Mouse (Mus musculus): Measurements from ENCODE around the gene Prdm5. TPM values are rescaled to one million over a fixed set of nuclear protein-coding genes. Genes with fewer than 3 reads are reported as not detected.

The Prdm5 gene
- polyA plus RNA-seq, 2 experiments: 1.1 to 1.4 TPM

- ATAC-seq (ENCODE audit: insufficient read depth) (no peak), DNase-seq (ENCODE audit: low read depth in 3 of 3, low spot score in 3 of 3) (no peak)
- H3K27ac ChIP-seq: no peak overlapping the region
- H3K4me1 ChIP-seq (replicated peaks; ENCODE audit: control insufficient read depth in 2 of 2, insufficient read depth in 2 of 2, low read length in 1 of 2): no peaks in the 10 kb centered on the region
- no peak overlapping the region for H3K9ac ChIP-seq (replicated peaks)
- H3K36me3 ChIP-seq (replicated peaks; ENCODE audit: control insufficient read depth, insufficient read depth, low read depth): no peaks in the 10 kb centered on the region
- no peaks in the 10 kb centered on the region for H3K27me3 ChIP-seq (ENCODE audit: control insufficient read depth, insufficient read depth, low read length)
- no peak overlapping the region for H3K4me3 ChIP-seq (ENCODE audit: insufficient read depth in 1 of 2, low read depth in 2 of 2, low read length in 2 of 2)
- no peak overlapping the region for H3K4me2 ChIP-seq (ENCODE audit: low read depth)
- WGBS (ENCODE audit: insufficient replicate concordance): 64% methylated on average over 4 of the region's 4 CpGs
- no peaks in the 10 kb centered on the region for H3K9me3 ChIP-seq (ENCODE audit: control insufficient read depth, low read length)
- TF ChIP-seq CTCF (IDR thresholded peaks at IDR 0.05; ENCODE audit: low read depth): no peak
- no peak for TF ChIP-seq EP300 (IDR thresholded peaks at IDR 0.05; ENCODE audit: low read depth)
These were observed 70.3 kb downstream of the Prdm5 start for GRCm38 (mm10) chr6:65849127-65849526.

- WGBS (ENCODE audit: insufficient replicate concordance): 69% methylated on average over 3 of the region's 3 CpGs
- H3K4me1 ChIP-seq (replicated peaks; ENCODE audit: control insufficient read depth in 2 of 2, insufficient read depth in 2 of 2, low read length in 1 of 2): no peaks in the 10 kb centered on the region
- no peaks in the 10 kb centered on the region for H3K36me3 ChIP-seq (replicated peaks; ENCODE audit: control insufficient read depth, insufficient read depth, low read depth)
- no peak overlapping the region for H3K9ac ChIP-seq (replicated peaks)
- H3K27ac ChIP-seq: no peak overlapping the region
- no peak overlapping the region for H3K4me3 ChIP-seq (ENCODE audit: insufficient read depth in 1 of 2, low read depth in 2 of 2, low read length in 2 of 2)
- no peak overlapping the region for H3K4me2 ChIP-seq (ENCODE audit: low read depth)
- TF ChIP-seq EP300 (IDR thresholded peaks at IDR 0.05; ENCODE audit: low read depth) (no peak), CTCF (IDR thresholded peaks at IDR 0.05; ENCODE audit: low read depth) (no peak)
- no peaks in the 10 kb centered on the region for H3K9me3 ChIP-seq (ENCODE audit: control insufficient read depth, low read length)
- ATAC-seq (ENCODE audit: insufficient read depth) (no peak), DNase-seq (ENCODE audit: low read depth in 3 of 3, low spot score in 3 of 3) (no peak)
- no peaks in the 10 kb centered on the region for H3K27me3 ChIP-seq (ENCODE audit: control insufficient read depth, insufficient read depth, low read length)
These were observed 70.9 kb downstream of the Prdm5 start for GRCm38 (mm10) chr6:65849687-65850086.

DNA sequence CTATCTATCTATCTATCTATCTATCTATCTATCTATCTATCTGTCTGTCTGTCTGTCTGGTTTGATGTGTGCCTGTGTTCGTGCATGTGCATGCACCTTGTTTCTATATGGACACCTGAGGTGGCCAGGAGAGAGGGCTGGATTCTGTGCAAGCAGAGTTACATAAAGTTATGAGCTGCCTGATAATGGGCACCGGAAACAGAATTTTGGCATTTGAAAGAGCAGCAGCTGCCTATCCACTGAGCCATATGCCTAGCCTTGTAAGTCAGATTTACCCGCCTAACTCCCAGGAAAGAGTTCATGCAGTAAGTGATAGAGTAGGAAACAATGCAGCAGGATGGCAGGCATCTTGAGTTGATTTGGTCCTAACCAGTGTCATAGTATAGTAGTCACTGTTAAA lies 71.4 kb downstream of the Prdm5 start:
- Histone ChIP-seq H3K4me3 (ENCODE audit: insufficient read depth in 1 of 2, low read depth in 2 of 2, low read length in 2 of 2) (no peak overlapping the region), H3K36me3 (replicated peaks; ENCODE audit: control insufficient read depth, insufficient read depth, low read depth) (no peaks in the 10 kb centered on the region), H3K27me3 (ENCODE audit: control insufficient read depth, insufficient read depth, low read length) (no peaks in the 10 kb centered on the region), H3K9me3 (ENCODE audit: control insufficient read depth, low read length) (no peaks in the 10 kb centered on the region), H3K4me1 (replicated peaks; ENCODE audit: control insufficient read depth in 2 of 2, insufficient read depth in 2 of 2, low read length in 1 of 2) (no peaks in the 10 kb centered on the region), H3K4me2 (ENCODE audit: low read depth) (no peak overlapping the region), H3K27ac (no peak overlapping the region), H3K9ac (replicated peaks) (no peak overlapping the region)
- ATAC-seq (ENCODE audit: insufficient read depth): no peak
- 62% methylated on average over 3 of the region's 3 CpGs for WGBS (ENCODE audit: insufficient replicate concordance)
- DNase-seq (ENCODE audit: low read depth in 3 of 3, low spot score in 3 of 3): no peak
- TF ChIP-seq CTCF (IDR thresholded peaks at IDR 0.05; ENCODE audit: low read depth): no peak
- TF ChIP-seq EP300 (IDR thresholded peaks at IDR 0.05; ENCODE audit: low read depth): no peak

DNA sequence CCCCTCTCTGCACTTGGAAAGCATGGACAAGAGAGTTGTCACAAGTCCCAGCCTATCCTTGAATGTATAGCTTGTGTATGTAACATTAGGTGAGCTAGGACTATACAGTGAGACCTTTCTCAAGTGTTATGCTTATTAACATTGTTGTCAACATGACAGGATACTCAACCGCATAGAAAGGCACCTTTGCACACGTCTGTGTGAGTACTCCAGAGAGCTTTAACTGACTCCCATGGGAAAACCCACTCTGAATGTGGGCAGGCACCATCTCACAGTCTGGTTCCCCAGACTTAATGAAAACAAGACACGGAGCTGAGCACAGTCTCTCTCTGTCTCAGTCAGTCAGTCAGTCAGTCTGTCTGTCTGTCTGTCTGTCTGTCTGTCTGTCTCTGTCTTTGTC lies 75.2 kb downstream of the Prdm5 start:
- no peaks in the 10 kb centered on the region for H3K27me3 ChIP-seq (ENCODE audit: control insufficient read depth, insufficient read depth, low read length)
- H3K4me1 ChIP-seq (replicated peaks; ENCODE audit: control insufficient read depth in 2 of 2, insufficient read depth in 2 of 2, low read length in 1 of 2): no peaks in the 10 kb centered on the region
- H3K4me2 ChIP-seq (ENCODE audit: low read depth): no peak overlapping the region
- ATAC-seq (ENCODE audit: insufficient read depth): no peak
- no peaks in the 10 kb centered on the region for H3K36me3 ChIP-seq (replicated peaks; ENCODE audit: control insufficient read depth, insufficient read depth, low read depth)
- H3K27ac ChIP-seq: no peak overlapping the region
- H3K9ac ChIP-seq (replicated peaks): no peak overlapping the region
- H3K4me3 ChIP-seq (ENCODE audit: insufficient read depth in 1 of 2, low read depth in 2 of 2, low read length in 2 of 2): no peak overlapping the region
- WGBS (ENCODE audit: insufficient replicate concordance): 58% methylated on average over 3 of the region's 3 CpGs
- H3K9me3 ChIP-seq (ENCODE audit: control insufficient read depth, low read length): no peaks in the 10 kb centered on the region
- TF ChIP-seq EP300 (IDR thresholded peaks at IDR 0.05; ENCODE audit: low read depth) (no peak), CTCF (IDR thresholded peaks at IDR 0.05; ENCODE audit: low read depth) (no peak)
- DNase-seq (ENCODE audit: low read depth in 3 of 3, low spot score in 3 of 3): no peak

- no peak for DNase-seq (ENCODE audit: low read depth in 3 of 3, low spot score in 3 of 3)
- H3K27ac ChIP-seq: no peak overlapping the region
- no peak overlapping the region for H3K4me3 ChIP-seq (ENCODE audit: insufficient read depth in 1 of 2, low read depth in 2 of 2, low read length in 2 of 2)
- H3K9me3 ChIP-seq (ENCODE audit: control insufficient read depth, low read length): no peaks in the 10 kb centered on the region
- H3K4me1 ChIP-seq (replicated peaks; ENCODE audit: control insufficient read depth in 2 of 2, insufficient read depth in 2 of 2, low read length in 1 of 2): no peaks in the 10 kb centered on the region
- no peak overlapping the region for H3K4me2 ChIP-seq (ENCODE audit: low read depth)
- TF ChIP-seq EP300 (IDR thresholded peaks at IDR 0.05; ENCODE audit: low read depth): no peak
- TF ChIP-seq CTCF (IDR thresholded peaks at IDR 0.05; ENCODE audit: low read depth): no peak
- ATAC-seq (ENCODE audit: insufficient read depth): no peak
- H3K27me3 ChIP-seq (ENCODE audit: control insufficient read depth, insufficient read depth, low read length): no peaks in the 10 kb centered on the region
- no peaks in the 10 kb centered on the region for H3K36me3 ChIP-seq (replicated peaks; ENCODE audit: control insufficient read depth, insufficient read depth, low read depth)
- no peak overlapping the region for H3K9ac ChIP-seq (replicated peaks)
- WGBS (ENCODE audit: insufficient replicate concordance): 72% methylated on average over 4 of the region's 4 CpGs
These were observed 75.8 kb downstream of the Prdm5 start for GRCm38 (mm10) chr6:65854585-65854984.
